10 mouse cellular contexts compared by ENCODE assay signal in genomic region chr5:134444473-134444872, GRCm38 (mm10). TPM values are rescaled to one million over a fixed set of nuclear protein-coding genes. Genes with fewer than 3 reads are reported as not detected.
DNase-seq lines count a peak whose midpoint lies in the region; ATAC-seq and TF ChIP-seq lines count a peak whose summit lies in the region.
"Had no signal": no experiment of that assay in that cellular context is flagged by ENCODE, and none has a peak within 500 bp of the region (broad histone marks: within the 10 kb centered on the region; RNA-seq: fewer than 3 reads in every experiment).

No protein-coding gene starts in this region.

- H3K27me3 ChIP-seq in heart, embryonic 15.5 days, result no peaks in the 10 kb centered on the region
- H3K27me3 ChIP-seq in limb, embryonic 14.5 days (ENCODE audit: control insufficient read depth, insufficient read depth, low read length), result no peaks in the 10 kb centered on the region

- 88% methylated on average over 7 of the region's 7 CpGs for WGBS in heart, embryonic 15.5 days
- 91% methylated on average over 7 of the region's 7 CpGs for WGBS in limb, embryonic 14.5 days

- TF ChIP-seq POLR2A in limb, embryonic 14.5 days (IDR thresholded peaks at IDR 0.05; ENCODE audit: borderline replicate concordance, extremely low read depth, insufficient read depth, insufficient read length), result no peak

- DNase-seq in heart, postnatal 14 days, result no peak
- DNase-seq in urinary bladder, postnatal 14 days (ENCODE audit: low spot score), result peak; percentile 23
- DNase-seq in urinary bladder, adult 2 months (ENCODE audit: low spot score), result no peak
- no peak for DNase-seq in limb, embryonic 14.5 days (ENCODE audit: low spot score)
- DNase-seq in thymus, postnatal 4 days, result peak; percentile 92
- no peak for DNase-seq in gastrocnemius, postnatal 14 days
- no peak for DNase-seq in embryo, embryonic 11 days

- peaks cover 4% of the 10 kb centered on the region; the same call in 1 of the 2 replicates for H3K36me3 ChIP-seq in heart, embryonic 15.5 days
- H3K36me3 ChIP-seq in limb, embryonic 14.5 days (ENCODE audit: control insufficient read depth, insufficient read depth, low read length), result peaks cover 42% of the 10 kb centered on the region

- H3K4me1 ChIP-seq in heart, embryonic 15.5 days (replicated peaks), result peaks cover 47% of the 10 kb centered on the region
- H3K4me1 ChIP-seq in limb, embryonic 14.5 days (ENCODE audit: control insufficient read depth, insufficient read depth, low read length), result peaks cover 23% of the 10 kb centered on the region

- H3K9me3 ChIP-seq in heart, embryonic 15.5 days (replicated peaks), result no peaks in the 10 kb centered on the region
- no peaks in the 10 kb centered on the region for H3K9me3 ChIP-seq in limb, embryonic 14.5 days (ENCODE audit: control insufficient read depth, low read length)

- intact Hi-C loops in heart, postnatal 14 days (cut with DNase I), result no loop called here
- intact Hi-C loops in gastrocnemius, postnatal 14 days (cut with DNase I; ENCODE audit: low total_unique reads), result no loop called here

- no peak overlapping the region for H3K4me2 ChIP-seq in heart, embryonic 15.5 days
- no peak overlapping the region for H3K4me2 ChIP-seq in limb, embryonic 14.5 days (replicated peaks; ENCODE audit: low read depth, low read length, severe bottlenecking)

- peak overlapping the region; percentile 72 for H3K27ac ChIP-seq in heart, embryonic 15.5 days
- 0 out of 2 replicates have a peak overlapping the region, but pooled peaks have one; percentile 33 for H3K27ac ChIP-seq in limb, embryonic 14.5 days (replicated peaks; ENCODE audit: low read depth, low read length)
- H3K27ac ChIP-seq: liver, embryonic 14.5 days had no signal

- no peak overlapping the region for H3K9ac ChIP-seq in heart, embryonic 15.5 days
- no peak overlapping the region for H3K9ac ChIP-seq in limb, embryonic 14.5 days (ENCODE audit: low read depth, low read length, severe bottlenecking)
- H3K9ac ChIP-seq: liver, embryonic 14.5 days had no signal

- no peak for ATAC-seq in heart, embryonic 15.5 days (replicated peaks; ENCODE audit: insufficient number of reproducible peaks, insufficient read depth, low FRiP score, low read depth)
- ATAC-seq in limb, embryonic 14.5 days (ENCODE audit: low FRiP score, low read depth), result no peak
- ATAC-seq: hindbrain, embryonic 16.5 days had no signal

- no peak overlapping the region for H3K4me3 ChIP-seq in heart, embryonic 15.5 days
- no peak overlapping the region for H3K4me3 ChIP-seq in limb, embryonic 14.5 days (replicated peaks; ENCODE audit: low read length)

RNA-seq across cellular contexts. Expression of gene Gtf2ird1, which starts 12.0 kb away (rescaled TPM):
- 47.3 and 57.5 TPM in 2 replicates for polyA plus RNA-seq in heart, embryonic 15.5 days (2015; fragmentation: Nextera tagmentation; extraction: Ambion mirVana)
- 10 to 100 TPM; 28.6 to 30.9 TPM for total RNA-seq in heart, postnatal 14 days (2021)
- polyA plus RNA-seq in urinary bladder, adult 2 months (2012; rRNA removed), result 27.1 and 31.5 TPM in 2 replicates
- polyA plus RNA-seq in limb, embryonic 14.5 days (2012; rRNA removed), result 99.0 and 113 TPM in 2 replicates
- polyA plus RNA-seq in limb, embryonic 14.5 days (2014; fragmentation: Nextera tagmentation; extraction: Ambion mirVana), result 100 and 103 TPM in 2 replicates
- 10 to 100 TPM in 1 of 2 experiments, 1 to 10 TPM in 1; 9.5 to 10.7 TPM for total RNA-seq in gastrocnemius, postnatal 14 days (2021)

Comparison
In these comparisons a context has a peak if more than half of its experiments do, and no peak if none do; other contexts are left out.
1. DNase-seq: peak in urinary bladder, postnatal 14 days (single experiment) and thymus, postnatal 4 days (single experiment); none in heart, postnatal 14 days (0 of 2), urinary bladder, adult 2 months (single experiment), limb, embryonic 14.5 days (single experiment), gastrocnemius, postnatal 14 days (single experiment) and embryo, embryonic 11 days (single experiment).